Mouse (Mus musculus) adrenal gland, postnatal 4 days (tissue): ENCODE measurements around the gene Nisch. TPM values are rescaled to one million over a fixed set of nuclear protein-coding genes. Genes with fewer than 3 reads are reported as not detected.

Source experiments
- DNase-seq, 2 experiments: peaks; one replicate each; pipeline ENCODE4 v3.0.0; 2021 to 2022; ENCODE audit warnings: low spot score in 2 of 2, mixed read lengths in 2 of 2
- total RNA-seq, 2 experiments: library from RNA; stranded (reverse); gene quantifications; 2 replicates each; pipeline ENCODE4 v1.2.3; 2021

Nisch gene
- total RNA-seq, 2 experiments from 2014 or later, result 496 to 522 TPM

GRCm38 (mm10) chr14:31132031-31132430 lies 84.7 kb downstream of the Nisch start:
- DNase-seq, result no peak

- no peak for DNase-seq
These were observed 85.4 kb downstream of the Nisch start for GRCm38 (mm10) chr14:31131272-31131821.

- DNase-seq, result peak; percentile 76
These were observed 86.2 kb downstream of the Nisch start, which contains the start of gene Nt5dc2 for GRCm38 (mm10) chr14:31130236-31131220. TSS of gene Nt5dc2 (plus strand) at chr14:31131053.

GRCm38 (mm10) chr14:31129326-31130235 lies 87.2 kb downstream of the Nisch start:
- DNase-seq, result no peak

- peak; percentile 87 to 93 for DNase-seq
These were observed 87.9 kb downstream of the Nisch start, which contains the start of gene Smim4 for GRCm38 (mm10) chr14:31128826-31129219. TSS of gene Smim4 (minus strand) at chr14:31128956.

GRCm38 (mm10) chr14:31128101-31128825 lies 88.5 kb downstream of the Nisch start:
- DNase-seq, result no peak

- DNase-seq, result no peak
These were observed 89.9 kb downstream of the Nisch start for GRCm38 (mm10) chr14:31126826-31127225.

- DNase-seq, result no peak
These were observed 91.4 kb downstream of the Nisch start for GRCm38 (mm10) chr14:31125106-31126075.

Other genes starting within 250 kb of the Nisch start
- gene Glt8d1, start 215.5 kb downstream of the Nisch start, total RNA-seq, result 10 to 100 TPM; 66.0 to 67.0 TPM
- gene Spcs1, start 215.3 kb downstream of the Nisch start, total RNA-seq, result 100 to 1,000 TPM; 232 to 265 TPM
- 10 to 100 TPM; 71.4 to 77.5 TPM for gene Pbrm1, start 197.8 kb downstream of the Nisch start, total RNA-seq
- gene Gnl3, start 197.8 kb downstream of the Nisch start, total RNA-seq, result 10 to 100 TPM; 85.6 to 98.0 TPM
- gene Smim4, start 88.0 kb downstream of the Nisch start, total RNA-seq, result 10 to 100 TPM; 62.0 to 76.4 TPM
- 10 to 100 TPM; 82.1 to 84.4 TPM for gene Nt5dc2, start 85.9 kb downstream of the Nisch start, total RNA-seq
- gene Stab1, start 48.3 kb downstream of the Nisch start, total RNA-seq, result 100 to 1,000 TPM in 1 of 2 experiments, 10 to 100 TPM in 1; 94.1 to 101 TPM
- 10 to 100 TPM in 1 of 2 experiments, 1 to 10 TPM in 1; 5.0 to 13.9 TPM for gene Tnnc1, start 8.6 kb downstream of the Nisch start, total RNA-seq
- 10 to 100 TPM; 12.6 to 20.0 TPM for gene Sema3g, start 914 bp upstream of the Nisch start, total RNA-seq
- gene Phf7, start 34.4 kb upstream of the Nisch start, total RNA-seq, result 10 to 100 TPM; 12.4 to 12.6 TPM
- gene Bap1, start 34.5 kb upstream of the Nisch start, total RNA-seq, result 10 to 100 TPM; 82.9 to 83.7 TPM
- 1 to 10 TPM; 2.4 to 3.2 TPM for gene Dnah1, start 107.0 kb upstream of the Nisch start, total RNA-seq
- gene Capn7, start 119.7 kb upstream of the Nisch start, total RNA-seq, result 10 to 100 TPM; 47.0 to 53.0 TPM
- gene Sh3bp5, start 219.1 kb upstream of the Nisch start, total RNA-seq, result 100 to 1,000 TPM; 136 to 140 TPM